In genomic region chr7:142326714-142327445, GRCm38 (mm10) we compare ENCODE assay signal across 18 mouse cellular contexts. TPM values are rescaled to one million over a fixed set of nuclear protein-coding genes. Genes with fewer than 3 reads are reported as not detected.
A peak's percentile ranks its signal among the peaks of the same experiment; 100 is the strongest.
DNase-seq lines count a peak whose midpoint lies in the region; ATAC-seq lines count a peak whose summit lies in the region.
"Had no signal": no experiment of that assay in that cellular context is flagged by ENCODE, and none has a peak within 500 bp of the region (broad histone marks: within the 10 kb centered on the region; RNA-seq: fewer than 3 reads in every experiment).

No protein-coding gene starts in this region.

- H3K36me3 ChIP-seq in heart, embryonic 15.5 days: no peaks in the 10 kb centered on the region
- H3K36me3 ChIP-seq in lung, embryonic 16.5 days (ENCODE audit: control insufficient read depth, insufficient read depth, low read length): no peaks in the 10 kb centered on the region
- no peaks in the 10 kb centered on the region for H3K36me3 ChIP-seq in embryonic facial prominence, embryonic 12.5 days
- no peaks in the 10 kb centered on the region for H3K36me3 ChIP-seq in stomach, embryonic 14.5 days (ENCODE audit: control insufficient read depth, insufficient read depth, low read length)
- H3K36me3 ChIP-seq in hindbrain, embryonic 14.5 days (replicated peaks; ENCODE audit: control insufficient read depth, insufficient read depth): no peaks in the 10 kb centered on the region
- H3K36me3 ChIP-seq: hindbrain, embryonic 13.5 days had no signal

- no peak for DNase-seq in heart, postnatal 4 days
- DNase-seq in lung, postnatal 36 days: no peak
- DNase-seq in hindbrain, embryonic 14.5 days (ENCODE audit: low spot score): no peak
- DNase-seq: cerebellum, adult 8-10 months; gastrocnemius, postnatal 10 days; thymus, postnatal 14 days had no signal

- no peaks in the 10 kb centered on the region for H3K27me3 ChIP-seq in heart, embryonic 15.5 days
- no peaks in the 10 kb centered on the region for H3K27me3 ChIP-seq in lung, embryonic 16.5 days (ENCODE audit: control insufficient read depth, insufficient read depth, low read depth, low read length)
- H3K27me3 ChIP-seq in embryonic facial prominence, embryonic 12.5 days: no peaks in the 10 kb centered on the region
- no peaks in the 10 kb centered on the region for H3K27me3 ChIP-seq in stomach, embryonic 14.5 days (ENCODE audit: control insufficient read depth, insufficient read depth, low read length)
- no peaks in the 10 kb centered on the region for H3K27me3 ChIP-seq in hindbrain, embryonic 14.5 days (ENCODE audit: control insufficient read depth, insufficient read depth, low read length)
- H3K27me3 ChIP-seq: hindbrain, embryonic 13.5 days; Patski had no signal

- no peak for ATAC-seq in heart, embryonic 15.5 days (replicated peaks; ENCODE audit: insufficient number of reproducible peaks, insufficient read depth, low FRiP score, low read depth)
- peak; percentile 44 for ATAC-seq in lung, embryonic 16.5 days (ENCODE audit: low read depth)
- ATAC-seq in embryonic facial prominence, embryonic 12.5 days (ENCODE audit: insufficient number of reproducible peaks, insufficient read depth, low FRiP score, low TSS enrichment): no peak
- ATAC-seq in stomach, embryonic 14.5 days (ENCODE audit: insufficient number of reproducible peaks, insufficient read depth, low FRiP score, low read depth): no peak
- no peak for ATAC-seq in hindbrain, embryonic 14.5 days (ENCODE audit: low FRiP score)
- ATAC-seq: forebrain, embryonic 16.5 days; Patski had no signal

- H3K4me1 ChIP-seq in heart, embryonic 15.5 days (replicated peaks): peaks cover 30% of the 10 kb centered on the region
- H3K4me1 ChIP-seq in lung, embryonic 16.5 days (replicated peaks; ENCODE audit: control insufficient read depth, insufficient read depth, low read length): peaks cover 16% of the 10 kb centered on the region
- H3K4me1 ChIP-seq in embryonic facial prominence, embryonic 12.5 days: peaks cover 8% of the 10 kb centered on the region; the same call in 1 of the 2 replicates
- H3K4me1 ChIP-seq in stomach, embryonic 14.5 days (ENCODE audit: control insufficient read depth, insufficient read depth, low read length): peaks cover 21% of the 10 kb centered on the region; the same call in 1 of the 2 replicates
- peaks cover 3% of the 10 kb centered on the region; the same call in 1 of the 2 replicates for H3K4me1 ChIP-seq in hindbrain, embryonic 14.5 days (replicated peaks; ENCODE audit: control insufficient read depth, insufficient read depth, low read length)

- no peak overlapping the region for H3K4me3 ChIP-seq in heart, embryonic 15.5 days
- no peak overlapping the region for H3K4me3 ChIP-seq in lung, embryonic 16.5 days (ENCODE audit: low read length)
- no peak overlapping the region for H3K4me3 ChIP-seq in embryonic facial prominence, embryonic 12.5 days
- no peak overlapping the region for H3K4me3 ChIP-seq in stomach, embryonic 14.5 days (ENCODE audit: low read depth, low read length)
- no peak overlapping the region for H3K4me3 ChIP-seq in hindbrain, embryonic 14.5 days (replicated peaks; ENCODE audit: low read length)
- H3K4me3 ChIP-seq: hindbrain, embryonic 13.5 days had no signal

- H3K9me3 ChIP-seq in heart, embryonic 15.5 days (replicated peaks): no peaks in the 10 kb centered on the region
- no peaks in the 10 kb centered on the region for H3K9me3 ChIP-seq in lung, embryonic 16.5 days (ENCODE audit: control insufficient read depth, low read length)
- H3K9me3 ChIP-seq in embryonic facial prominence, embryonic 12.5 days: no peaks in the 10 kb centered on the region
- H3K9me3 ChIP-seq in stomach, embryonic 14.5 days (ENCODE audit: control insufficient read depth, low read depth, low read length): no peaks in the 10 kb centered on the region
- no peaks in the 10 kb centered on the region for H3K9me3 ChIP-seq in hindbrain, embryonic 14.5 days (ENCODE audit: control insufficient read depth, low read length)
- H3K9me3 ChIP-seq: hindbrain, embryonic 13.5 days had no signal

- 30% methylated on average over 9 of the region's 9 CpGs for WGBS in heart, embryonic 15.5 days
- 16% methylated on average over 9 of the region's 9 CpGs for WGBS in lung, embryonic 16.5 days
- WGBS in embryonic facial prominence, embryonic 12.5 days: 59% methylated on average over 9 of the region's 9 CpGs
- 23% methylated on average over 9 of the region's 9 CpGs for WGBS in stomach, embryonic 14.5 days
- whole genome bisulfite sequencing in hindbrain, embryonic 14.5 days: 69% methylated on average over 9 of the region's 9 CpGs

- no peak overlapping the region for H3K4me2 ChIP-seq in heart, embryonic 15.5 days
- no peak overlapping the region for H3K4me2 ChIP-seq in lung, embryonic 16.5 days (ENCODE audit: low read depth, low read length)
- H3K4me2 ChIP-seq in embryonic facial prominence, embryonic 12.5 days (replicated peaks): no peak overlapping the region
- H3K4me2 ChIP-seq in stomach, embryonic 14.5 days (replicated peaks; ENCODE audit: low read depth, low read length): no peak overlapping the region
- no peak overlapping the region for H3K4me2 ChIP-seq in hindbrain, embryonic 14.5 days (replicated peaks)
- H3K4me2 ChIP-seq: hindbrain, embryonic 13.5 days had no signal

- peak overlapping the region; percentile 65 for H3K27ac ChIP-seq in heart, embryonic 15.5 days
- peak overlapping the region; percentile 60 for H3K27ac ChIP-seq in lung, embryonic 16.5 days (ENCODE audit: low read length)
- peak overlapping the region; percentile 41; the same call in 1 of the 2 replicates for H3K27ac ChIP-seq in embryonic facial prominence, embryonic 12.5 days
- H3K27ac ChIP-seq in stomach, embryonic 14.5 days (ENCODE audit: low read length): peak overlapping the region; percentile 89
- H3K27ac ChIP-seq in hindbrain, embryonic 14.5 days: no peak overlapping the region
- H3K27ac ChIP-seq: hindbrain, embryonic 13.5 days had no signal

- no peak overlapping the region for H3K9ac ChIP-seq in heart, embryonic 15.5 days
- peak overlapping the region; percentile 32; the same call in 1 of the 2 replicates for H3K9ac ChIP-seq in lung, embryonic 16.5 days (ENCODE audit: low read length)
- no peak overlapping the region for H3K9ac ChIP-seq in embryonic facial prominence, embryonic 12.5 days
- H3K9ac ChIP-seq in stomach, embryonic 14.5 days (replicated peaks; ENCODE audit: low read depth, low read length): no peak overlapping the region
- H3K9ac ChIP-seq in hindbrain, embryonic 14.5 days: no peak overlapping the region
- H3K9ac ChIP-seq: hindbrain, embryonic 13.5 days had no signal

RNA-seq across cellular contexts. Expression of gene Krtap5-4, which starts 23.5 kb away (rescaled TPM):
- not detected in 2 replicates for polyA plus RNA-seq in heart, embryonic 15.5 days (2015; fragmentation: Nextera tagmentation; extraction: Ambion mirVana)
- total RNA-seq in heart, postnatal 4 days (2021): not detected
- polyA plus RNA-seq in lung, embryonic 16.5 days (2015; fragmentation: Nextera tagmentation; extraction: Ambion mirVana): not detected in 2 replicates
- polyA plus RNA-seq in embryonic facial prominence, embryonic 12.5 days (2016; fragmentation: Nextera tagmentation; extraction: Ambion mirVana): not detected in 2 replicates
- polyA plus RNA-seq in stomach, embryonic 14.5 days (2014; fragmentation: Nextera tagmentation; extraction: Ambion mirVana): not detected in 2 replicates
- polyA plus RNA-seq in hindbrain, embryonic 14.5 days (2014; fragmentation: Nextera tagmentation; extraction: Ambion mirVana): not detected in 2 replicates
- total RNA-seq: CH12.LX; gastrocnemius, postnatal 10 days; left cerebral cortex, adult 8-10 months; liver, adult 2 months; megakaryocyte-erythroid progenitor cell, adult 5-6 weeks had no signal
- polyA plus RNA-seq: forebrain, embryonic 16.5 days; hindbrain, embryonic 13.5 days; liver, adult 2 months; Patski; spleen, adult 2 months had no signal

RNA-seq across cellular contexts. Expression of gene Krtap5-1, which starts 30.0 kb away (rescaled TPM):
- polyA plus RNA-seq in heart, embryonic 15.5 days (2015; fragmentation: Nextera tagmentation; extraction: Ambion mirVana): not detected in 2 replicates
- not detected for total RNA-seq in heart, postnatal 4 days (2021)
- polyA plus RNA-seq in lung, embryonic 16.5 days (2015; fragmentation: Nextera tagmentation; extraction: Ambion mirVana): not detected in 2 replicates
- polyA plus RNA-seq in embryonic facial prominence, embryonic 12.5 days (2016; fragmentation: Nextera tagmentation; extraction: Ambion mirVana): not detected in 2 replicates
- not detected in 2 replicates for polyA plus RNA-seq in stomach, embryonic 14.5 days (2014; fragmentation: Nextera tagmentation; extraction: Ambion mirVana)
- polyA plus RNA-seq in hindbrain, embryonic 14.5 days (2014; fragmentation: Nextera tagmentation; extraction: Ambion mirVana): not detected in 2 replicates
- total RNA-seq: CH12.LX; gastrocnemius, postnatal 10 days; left cerebral cortex, adult 8-10 months; liver, adult 2 months; megakaryocyte-erythroid progenitor cell, adult 5-6 weeks had no signal
- polyA plus RNA-seq: forebrain, embryonic 16.5 days; hindbrain, embryonic 13.5 days; liver, adult 2 months; Patski; spleen, adult 2 months had no signal

RNA-seq across cellular contexts. Expression of gene Ifitm10, which starts 46.7 kb away (rescaled TPM):
- 4.7 and 5.5 TPM in 2 replicates for polyA plus RNA-seq in heart, embryonic 15.5 days (2015; fragmentation: Nextera tagmentation; extraction: Ambion mirVana)
- 1 to 10 TPM; 2.0 TPM for total RNA-seq in heart, postnatal 4 days (2021)
- 5.6 and 7.5 TPM in 2 replicates for polyA plus RNA-seq in lung, embryonic 16.5 days (2015; fragmentation: Nextera tagmentation; extraction: Ambion mirVana)
- polyA plus RNA-seq in embryonic facial prominence, embryonic 12.5 days (2016; fragmentation: Nextera tagmentation; extraction: Ambion mirVana): 2.3 and 2.9 TPM in 2 replicates
- polyA plus RNA-seq in stomach, embryonic 14.5 days (2014; fragmentation: Nextera tagmentation; extraction: Ambion mirVana): 1.2 and 2.5 TPM in 2 replicates
- 6.4 and 7.3 TPM in 2 replicates for polyA plus RNA-seq in hindbrain, embryonic 14.5 days (2014; fragmentation: Nextera tagmentation; extraction: Ambion mirVana)
- total RNA-seq: CH12.LX; megakaryocyte-erythroid progenitor cell, adult 5-6 weeks had no signal

RNA-seq across cellular contexts. Expression of gene Gm4559, which starts 52.7 kb away (rescaled TPM):
- not detected in 2 replicates for polyA plus RNA-seq in heart, embryonic 15.5 days (2015; fragmentation: Nextera tagmentation; extraction: Ambion mirVana)
- not detected for total RNA-seq in heart, postnatal 4 days (2021)
- polyA plus RNA-seq in lung, embryonic 16.5 days (2015; fragmentation: Nextera tagmentation; extraction: Ambion mirVana): not detected in 2 replicates
- polyA plus RNA-seq in embryonic facial prominence, embryonic 12.5 days (2016; fragmentation: Nextera tagmentation; extraction: Ambion mirVana): not detected in 2 replicates
- polyA plus RNA-seq in stomach, embryonic 14.5 days (2014; fragmentation: Nextera tagmentation; extraction: Ambion mirVana): not detected in 2 replicates
- not detected in 2 replicates for polyA plus RNA-seq in hindbrain, embryonic 14.5 days (2014; fragmentation: Nextera tagmentation; extraction: Ambion mirVana)
- total RNA-seq: CH12.LX; gastrocnemius, postnatal 10 days; left cerebral cortex, adult 8-10 months; liver, adult 2 months; megakaryocyte-erythroid progenitor cell, adult 5-6 weeks had no signal
- polyA plus RNA-seq: forebrain, embryonic 16.5 days; hindbrain, embryonic 13.5 days; liver, adult 2 months; Patski; spleen, adult 2 months had no signal

RNA-seq across cellular contexts. Expression of gene Gm49369, which starts 55.6 kb away (rescaled TPM):
- 1.2 TPM in 1 of 2 replicates, not detected in the other for polyA plus RNA-seq in heart, embryonic 15.5 days (2015; fragmentation: Nextera tagmentation; extraction: Ambion mirVana)
- 1 to 10 TPM in 1 of 2 experiments, under 1 TPM in 1; 0.43 to 1.7 TPM for total RNA-seq in heart, postnatal 4 days (2021)
- 2.5 and 3.2 TPM in 2 replicates for polyA plus RNA-seq in lung, embryonic 16.5 days (2015; fragmentation: Nextera tagmentation; extraction: Ambion mirVana)
- 0.67 TPM in 1 of 2 replicates, not detected in the other for polyA plus RNA-seq in embryonic facial prominence, embryonic 12.5 days (2016; fragmentation: Nextera tagmentation; extraction: Ambion mirVana)
- polyA plus RNA-seq in stomach, embryonic 14.5 days (2014; fragmentation: Nextera tagmentation; extraction: Ambion mirVana): not detected in 2 replicates
- polyA plus RNA-seq in hindbrain, embryonic 14.5 days (2014; fragmentation: Nextera tagmentation; extraction: Ambion mirVana): not detected in 2 replicates
- total RNA-seq: megakaryocyte-erythroid progenitor cell, adult 5-6 weeks had no signal
- polyA plus RNA-seq: forebrain, embryonic 16.5 days; spleen, adult 2 months had no signal
